Mouse (Mus musculus) CH12.LX (cell line): ENCODE results near the gene Nol10. TPM values are rescaled to one million over a fixed set of nuclear protein-coding genes. Genes with fewer than 3 reads are reported as not detected.

Experiments used
- DNase-seq: peaks from one replicate; pipeline ENCODE4 v3.0.0-alpha.2; 2013; ENCODE audit errors: extremely low read depth
- H3K27ac ChIP-seq: 2 replicates; pipeline ENCODE4 v1.5.1; 2012; ENCODE audit warnings: low read depth, mild to moderate bottlenecking, control low read depth, moderate library complexity; ENCODE audit not compliant: insufficient read depth
- H3K27me3 ChIP-seq: replicated peaks from 2 replicates; pipeline ENCODE3; 2012; ENCODE audit warnings: inconsistent platforms
- H3K36me3 ChIP-seq, 2 experiments: replicated peaks in 1 of 2; 2 replicates each; pipeline versions ENCODE3 to v1.6.1; 2012; ENCODE audit warnings: inconsistent platforms in 1 of 2, low read length in 1 of 2, mild to moderate bottlenecking in 1 of 2, mixed read lengths in 1 of 2, moderate library complexity in 1 of 2; ENCODE audit not compliant: control insufficient read depth in 1 of 2, insufficient read depth in 1 of 2
- H3K4me1 ChIP-seq, 2 experiments: 2 replicates each; pipeline ENCODE4 v1.6.1; 2012; ENCODE audit warnings: inconsistent platforms in 1 of 2, moderate library complexity in 1 of 2; ENCODE audit not compliant: insufficient read depth in 2 of 2, control insufficient read depth in 1 of 2
- H3K4me2 ChIP-seq: 2 replicates; pipeline ENCODE4 v1.6.1; 2012; ENCODE audit warnings: low read depth, mild to moderate bottlenecking, control low read depth; ENCODE audit not compliant: poor library complexity, insufficient read depth, severe bottlenecking
- H3K4me3 ChIP-seq, 3 experiments: fragments of 150-350 bp in 1 of 3; sonication (generic) in 1 of 3; replicated peaks in 1 of 3; 2 replicates each; pipeline versions ENCODE3 to v1.5.1; 2011 to 2012; ENCODE audit warnings: low read depth in 2 of 3, low read length in 2 of 3, mild to moderate bottlenecking in 2 of 3, moderate library complexity in 2 of 3, control low read depth in 1 of 3, improper control_type of control experiment in 1 of 3, inconsistent platforms in 1 of 3, mixed read lengths in 1 of 3; ENCODE audit not compliant: poor library complexity in 1 of 3
- H3K79me2 ChIP-seq: replicated peaks from 2 replicates; pipeline ENCODE4 v1.6.1; 2012; ENCODE audit warnings: mild to moderate bottlenecking, moderate library complexity; ENCODE audit not compliant: control insufficient read depth, poor library complexity, insufficient read depth, severe bottlenecking; ENCODE audit errors: extremely low read depth
- H3K9ac ChIP-seq: 2 replicates; pipeline ENCODE4 v1.6.1; 2012; ENCODE audit warnings: low read depth, mild to moderate bottlenecking, control low read depth, moderate library complexity; ENCODE audit not compliant: insufficient read depth
- H3K9me3 ChIP-seq: replicated peaks from 2 replicates; pipeline ENCODE3; 2012; ENCODE audit warnings: low read length, inconsistent platforms, mixed read lengths
- BHLHE40 ChIP-seq: IDR thresholded peaks from 2 replicates; pipeline ENCODE4 v1.6.1; 2011; ENCODE audit warnings: mild to moderate bottlenecking, low read depth, low read length, improper control_type of control experiment
- CHD1 ChIP-seq: IDR thresholded peaks from 2 replicates; pipeline ENCODE4 v1.6.1; 2012; ENCODE audit warnings: low read depth, low read length, improper control_type of control experiment, inconsistent platforms
- CHD2 ChIP-seq: IDR thresholded peaks from 2 replicates; pipeline ENCODE4 v1.6.1; 2011; ENCODE audit warnings: low read length, improper control_type of control experiment
- CTCF ChIP-seq, 2 experiments: IDR thresholded peaks in 1 of 2; conservative IDR thresholded peaks in 1 of 2; 2 replicates each; pipeline ENCODE4 v1.5.1; 2011 to 2012; ENCODE audit warnings: low read depth in 2 of 2, low read length in 2 of 2, improper control_type of control experiment in 1 of 2, inconsistent platforms in 1 of 2, mild to moderate bottlenecking in 1 of 2, moderate library complexity in 1 of 2
- E2F4 ChIP-seq: IDR thresholded peaks from 2 replicates; pipeline ENCODE4 v1.6.1; 2011; ENCODE audit warnings: low read depth, low read length, improper control_type of control experiment; ENCODE audit not compliant: insufficient replicate concordance
- ELF1 ChIP-seq: IDR thresholded peaks from 2 replicates; pipeline ENCODE4 v1.6.1; 2014; ENCODE audit warnings: low read depth, mild to moderate bottlenecking, inconsistent platforms, low read length, improper control_type of control experiment
- EP300 ChIP-seq: IDR thresholded peaks from 2 replicates; pipeline ENCODE4 v1.6.1; 2011; ENCODE audit warnings: low read length, improper control_type of control experiment
- ETS1 ChIP-seq: conservative IDR thresholded peaks from 2 replicates; pipeline ENCODE4 v1.6.1; 2012; ENCODE audit warnings: low read depth, mild to moderate bottlenecking, inconsistent platforms, low read length, improper control_type of control experiment, moderate library complexity
- GABPA ChIP-seq: IDR thresholded peaks from 2 replicates; pipeline ENCODE4 v1.6.1; 2012; ENCODE audit warnings: low read depth, low read length, improper control_type of control experiment, inconsistent platforms; ENCODE audit not compliant: insufficient replicate concordance
- HCFC1 ChIP-seq: IDR thresholded peaks from 2 replicates; pipeline ENCODE4 v1.6.1; 2012; ENCODE audit warnings: low read depth, mild to moderate bottlenecking, inconsistent platforms, low read length, improper control_type of control experiment
- IRF4 ChIP-seq: IDR thresholded peaks from 2 replicates; pipeline ENCODE4 v1.6.1; 2014; ENCODE audit warnings: low read depth, mild to moderate bottlenecking, inconsistent platforms, low read length, improper control_type of control experiment
- JUN ChIP-seq: IDR thresholded peaks from 2 replicates; pipeline ENCODE4 v1.6.1; 2011; ENCODE audit warnings: low read depth, mild to moderate bottlenecking, low read length, improper control_type of control experiment, moderate library complexity; ENCODE audit not compliant: insufficient read depth
- JUND ChIP-seq: conservative IDR thresholded peaks from 2 replicates; pipeline ENCODE4 v1.6.1; 2011; ENCODE audit warnings: low read depth, low read length, improper control_type of control experiment
- KAT2A ChIP-seq: IDR thresholded peaks from 2 replicates; pipeline ENCODE4 v1.6.1; 2012; ENCODE audit warnings: low read length, improper control_type of control experiment, inconsistent platforms; ENCODE audit not compliant: insufficient replicate concordance
- MAFK ChIP-seq: IDR thresholded peaks from 2 replicates; pipeline ENCODE4 v1.6.1; 2011; ENCODE audit warnings: low read length, improper control_type of control experiment; ENCODE audit not compliant: insufficient replicate concordance
- MAX ChIP-seq: IDR thresholded peaks from 2 replicates; pipeline ENCODE4 v1.6.1; 2011; ENCODE audit warnings: low read length, improper control_type of control experiment
- MAZ ChIP-seq: IDR thresholded peaks from 2 replicates; pipeline ENCODE4 v1.6.1; 2012; ENCODE audit warnings: low read depth, mild to moderate bottlenecking, inconsistent platforms, low read length, improper control_type of control experiment, moderate library complexity
- MEF2A ChIP-seq: IDR thresholded peaks from 2 replicates; pipeline ENCODE4 v1.6.1; 2014; ENCODE audit warnings: low read depth, mild to moderate bottlenecking, inconsistent platforms, low read length, improper control_type of control experiment, borderline replicate concordance
- MXI1 ChIP-seq: IDR thresholded peaks from 2 replicates; pipeline ENCODE4 v1.6.1; 2011; ENCODE audit warnings: mild to moderate bottlenecking, low read depth, low read length, improper control_type of control experiment
- MYC ChIP-seq: IDR thresholded peaks from 2 replicates; pipeline ENCODE4 v1.6.1; 2011; ENCODE audit warnings: low read depth, mild to moderate bottlenecking, improper control_type of control experiment, low read length
- NELFE ChIP-seq: IDR thresholded peaks from 2 replicates; pipeline ENCODE4 v1.6.1; 2011; ENCODE audit warnings: low read depth, low read length, improper control_type of control experiment
- NRF1 ChIP-seq: IDR thresholded peaks from 2 replicates; pipeline ENCODE4 v1.6.1; 2014; ENCODE audit warnings: low read depth, mild to moderate bottlenecking, inconsistent platforms, low read length, improper control_type of control experiment, moderate library complexity
- PAX5 ChIP-seq: IDR thresholded peaks from 2 replicates; pipeline ENCODE4 v1.6.1; 2012; ENCODE audit warnings: low read length, inconsistent platforms, mixed read lengths
- POLR2A ChIP-seq: IDR thresholded peaks from 2 replicates; pipeline ENCODE4 v1.6.1; 2011; ENCODE audit warnings: low read depth, mild to moderate bottlenecking, improper control_type of control experiment, low read length
- POLR2AphosphoS2 ChIP-seq: IDR thresholded peaks from 2 replicates; pipeline ENCODE4 v1.6.1; 2011; ENCODE audit warnings: low read depth, low read length, improper control_type of control experiment
- RAD21 ChIP-seq: IDR thresholded peaks from 2 replicates; pipeline ENCODE4 v1.6.1; 2011; ENCODE audit warnings: low read depth, mild to moderate bottlenecking, low read length, improper control_type of control experiment, moderate library complexity
- RCOR1 ChIP-seq: conservative IDR thresholded peaks from 2 replicates; pipeline ENCODE4 v1.6.1; 2012; ENCODE audit warnings: low read depth, mild to moderate bottlenecking, inconsistent platforms, low read length, improper control_type of control experiment
- SIN3A ChIP-seq: IDR thresholded peaks from 2 replicates; pipeline ENCODE4 v1.6.1; 2012; ENCODE audit warnings: low read length, improper control_type of control experiment, inconsistent platforms
- SMC3 ChIP-seq: IDR thresholded peaks from 2 replicates; pipeline ENCODE4 v1.6.1; 2011; ENCODE audit warnings: low read depth, low read length, improper control_type of control experiment
- TBP ChIP-seq: conservative IDR thresholded peaks from 2 replicates; pipeline ENCODE4 v1.6.1; 2011; ENCODE audit warnings: low read depth, low read length, improper control_type of control experiment
- TCF12 ChIP-seq: IDR thresholded peaks from 2 replicates; pipeline ENCODE4 v1.6.1; 2014; ENCODE audit warnings: low read depth, mild to moderate bottlenecking, inconsistent platforms, low read length, improper control_type of control experiment
- UBTF ChIP-seq: IDR thresholded peaks from 2 replicates; pipeline ENCODE4 v1.6.1; 2012; ENCODE audit warnings: low read depth, mild to moderate bottlenecking, inconsistent platforms, low read length, improper control_type of control experiment, moderate library complexity
- USF1 ChIP-seq: IDR thresholded peaks from 2 replicates; pipeline ENCODE4 v1.6.1; 2014; ENCODE audit warnings: low read depth, mild to moderate bottlenecking, inconsistent platforms, low read length, improper control_type of control experiment
- USF2 ChIP-seq: conservative IDR thresholded peaks from 2 replicates; pipeline ENCODE4 v1.6.1; 2011; ENCODE audit warnings: low read depth, low read length, improper control_type of control experiment
- ZC3H11A ChIP-seq: IDR thresholded peaks from 2 replicates; pipeline ENCODE4 v1.6.1; 2012; ENCODE audit warnings: low read depth, mild to moderate bottlenecking, inconsistent platforms, low read length, improper control_type of control experiment
- ZKSCAN1 ChIP-seq: IDR thresholded peaks from 2 replicates; pipeline ENCODE4 v1.6.1; 2012; ENCODE audit warnings: low read depth, inconsistent platforms, low read length, improper control_type of control experiment, borderline replicate concordance
- ZMIZ1 ChIP-seq: IDR thresholded peaks from 2 replicates; pipeline ENCODE4 v1.6.1; 2012; ENCODE audit warnings: low read depth, mild to moderate bottlenecking, inconsistent platforms, low read length, improper control_type of control experiment
- ZNF384 ChIP-seq: IDR thresholded peaks from 2 replicates; pipeline ENCODE4 v1.6.1; 2012; ENCODE audit warnings: low read depth, low read length, improper control_type of control experiment, inconsistent platforms
- dilution Hi-C: fragments of 300-500 bp; cut with MboI; formaldehyde crosslinking; loops from 2 replicates; pipeline ENCODE4 v1.14.3; 2020; ENCODE audit warnings: low sequenced_read_pairs; ENCODE audit not compliant: extremely low pct_unique_long_range_greater_than_20kb, extremely low pct_ligation_motif_present
- in situ Hi-C: fragments of 300-500 bp; cut with MboI; formaldehyde crosslinking; loops from 3 replicates; pipeline ENCODE4 v1.14.3; 2019; ENCODE audit warnings: low sequenced_read_pairs, low pct_ligation_motif_present, low pct_unique_long_range_greater_than_20kb, mixed read lengths
- polyA plus RNA-seq: library from polyadenylated mRNA; unstranded; fragments of >175 nt; gene quantifications from 2 replicates; pipeline ENCODE4 v1.2.1, GENCODE M21; 2012; ENCODE audit warnings: low read depth; ENCODE audit not compliant: insufficient read length
- total RNA-seq, 2 experiments: library from RNA; depleted of rRNA; stranded (reverse); fragments of 300-350 nt in 1 of 2; fragments of >200 nt in 1 of 2; gene quantifications; 2 replicates each; pipeline ENCODE4 v1.2.3; 2012 to 2014

Nol10 gene
- total and polyA plus RNA-seq, 3 experiments, result 10.9 to 65.8 (median 14.5) TPM

DNA sequence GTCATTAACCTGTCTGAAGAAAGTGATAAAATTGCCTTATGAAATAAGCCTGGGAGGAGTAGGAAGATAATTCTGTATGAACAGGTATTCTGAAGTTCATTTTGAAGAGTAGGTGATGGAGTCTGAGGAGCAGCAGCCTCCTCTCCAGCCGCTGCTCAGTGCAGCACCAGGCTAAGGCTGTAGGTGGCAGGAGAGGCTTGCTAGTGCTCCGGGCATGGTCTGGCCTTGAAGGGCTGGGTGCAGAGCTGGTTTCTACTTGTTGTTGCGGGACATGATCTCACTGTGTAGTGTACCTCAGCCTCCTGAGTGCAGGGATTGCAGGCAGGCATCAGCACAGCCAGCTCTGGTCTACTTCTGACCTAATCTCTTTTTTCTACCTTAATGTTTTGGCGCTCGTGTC is 18.7 kb downstream of the Nol10 start:
- Histone ChIP-seq H3K79me2 (no peaks in the 10 kb centered on the region), H3K4me2 (no peak overlapping the region), H3K36me3 (peaks cover 50 to 89% of the 10 kb centered on the region in 2 experiments), H3K4me1 (peaks cover 0 to 4% of the 10 kb centered on the region in 2 experiments; a peak in 1 of 4 replicates), H3K4me3 (no peak overlapping the region), H3K27me3 (no peaks in the 10 kb centered on the region), H3K27ac (no peak overlapping the region), H3K9ac (no peak overlapping the region), H3K9me3 (peaks cover 2% of the 10 kb centered on the region)
- dilution Hi-C loops (no loop called here), in situ Hi-C loops (loop anchor here (5.0 to 25.0 kb wide), 3 partner anchors 185 to 418 kb away; no protein-coding TSS in a partner anchor)
- peak; percentile 72 for DNase-seq
- TF ChIP-seq MAZ, result no peak
- no peak for TF ChIP-seq JUND
- no peak for TF ChIP-seq E2F4
- TF ChIP-seq MEF2A, result peak; percentile 41; the same call in 1 of the 2 replicates
- no peak for TF ChIP-seq TBP
- peak; percentile 84 for TF ChIP-seq SMC3
- TF ChIP-seq MXI1, result peak; percentile 56; the same call in 1 of the 2 replicates
- peak; percentile 99 for TF ChIP-seq RAD21
- no peak for TF ChIP-seq UBTF
- no peak for TF ChIP-seq JUN
- TF ChIP-seq ELF1, result no peak
- no peak for TF ChIP-seq KAT2A
- TF ChIP-seq SIN3A, result no peak
- TF ChIP-seq CHD2, result no peak
- 0 out of 2 replicates have a peak, but pooled peaks have one; percentile 25 for TF ChIP-seq MAX
- TF ChIP-seq ZC3H11A, result peak; percentile 84
- TF ChIP-seq TCF12, result peak; percentile 38; the same call in 1 of the 2 replicates
- TF ChIP-seq NELFE, result no peak
- no peak for TF ChIP-seq ZKSCAN1
- TF ChIP-seq EP300, result no peak
- TF ChIP-seq ZNF384, result no peak
- TF ChIP-seq HCFC1, result no peak
- TF ChIP-seq GABPA, result no peak
- no peak for TF ChIP-seq ETS1
- peak; percentile 34; the same call in 1 of the 2 replicates for TF ChIP-seq NRF1
- 0 out of 2 replicates have a peak, but pooled peaks have one; percentile 15 for TF ChIP-seq BHLHE40
- no peak for TF ChIP-seq POLR2AphosphoS2
- TF ChIP-seq USF1, result no peak
- TF ChIP-seq PAX5, result no peak
- TF ChIP-seq ZMIZ1, result no peak
- TF ChIP-seq CTCF (conservative IDR thresholded peaks at IDR 0.05 in 1 of 2, IDR thresholded peaks at IDR 0.05 in 1 of 2; ENCODE audit: low read depth in 2 of 2, low read length in 2 of 2), result peak; percentile 57 to 91; a peak in 3 of 4 replicates
- TF ChIP-seq MYC, result no peak
- TF ChIP-seq POLR2A, result no peak
- TF ChIP-seq CHD1, result no peak
- no peak for TF ChIP-seq RCOR1
- no peak for TF ChIP-seq MAFK
- no peak for TF ChIP-seq USF2
- peak; percentile 67; the same call in 1 of the 2 replicates for TF ChIP-seq IRF4
